Mouse (Mus musculus) hindbrain, embryonic 10.5 days (tissue): ENCODE measurements around the gene Ranbp3l. TPM values are rescaled to one million over a fixed set of nuclear protein-coding genes. Genes with fewer than 3 reads are reported as not detected.
A peak's percentile ranks its signal among the peaks of the same experiment; 100 is the strongest.
"Not testable (repeated sequence)": the region's sequence is repeated elsewhere in the genome, so short reads cannot be mapped to it uniquely, and the experiment has no call there.

Experiments used
- DNase-seq: peaks from one replicate; pipeline ENCODE4 v3.0.0-alpha.2; 2017; ENCODE audit warnings: low spot score
- H3K27ac ChIP-seq: fragments of 300-500 bp; sonication (generic); 2 replicates; pipeline ENCODE4 v1.5.1; 2016; ENCODE audit warnings: mild to moderate bottlenecking, moderate library complexity
- H3K27me3 ChIP-seq: fragments of 300-500 bp; sonication (generic); 2 replicates; pipeline ENCODE4 v1.6.1; 2016; ENCODE audit warnings: mild to moderate bottlenecking; ENCODE audit not compliant: poor library complexity, insufficient read depth, severe bottlenecking
- H3K36me3 ChIP-seq: fragments of 300-500 bp; sonication (generic); 2 replicates; pipeline ENCODE4 v1.6.1; 2016; ENCODE audit warnings: mild to moderate bottlenecking, moderate library complexity
- H3K4me1 ChIP-seq: fragments of 300-500 bp; sonication (generic); replicated peaks from 2 replicates; pipeline ENCODE4 v1.6.1; 2016; ENCODE audit warnings: mild to moderate bottlenecking
- H3K4me3 ChIP-seq: fragments of 300-500 bp; sonication (generic); 2 replicates; pipeline ENCODE4 v1.5.1; 2016; ENCODE audit warnings: mild to moderate bottlenecking, moderate library complexity
- H3K9me3 ChIP-seq: fragments of 300-500 bp; sonication (generic); 2 replicates; pipeline ENCODE4 v1.6.1; 2016; ENCODE audit warnings: mild to moderate bottlenecking, moderate library complexity
- WGBS: fragments of 180-500 bp; shearing (Covaris S2); methylation state at CpG from one replicate; pipeline ENCODE4 v1.1.7; 2016; 5-methylcytosine and 5-hydroxymethylcytosine counted together
- polyA plus RNA-seq: library from polyadenylated mRNA; unstranded; fragments of >200 nt; fragmentation: Nextera tagmentation; extraction: Ambion mirVana; gene quantifications from 2 replicates; pipeline ENCODE4 v1.2.1, GENCODE M21; 2016

The Ranbp3l gene
- polyA plus RNA-seq, 1 experiment from 2014 or later: 0.12 TPM

- no peak overlapping the region for H3K27ac ChIP-seq
- H3K9me3 ChIP-seq: no peaks in the 10 kb centered on the region
- H3K36me3 ChIP-seq: no peaks in the 10 kb centered on the region
- no peaks in the 10 kb centered on the region for H3K27me3 ChIP-seq
- 87% methylated on average over 2 of the region's 2 CpGs for WGBS
- H3K4me1 ChIP-seq: no peaks in the 10 kb centered on the region
- H3K4me3 ChIP-seq: no peak overlapping the region
- no peak for DNase-seq
Observed at GRCm38 (mm10) chr15:9002762-9003161, 35.0 kb downstream of the Ranbp3l start.

GRCm38 (mm10) chr15:9009196-9009595 lies 41.4 kb downstream of the Ranbp3l start:
- Histone ChIP-seq H3K27me3 (no peaks in the 10 kb centered on the region), H3K27ac (no peak overlapping the region), H3K4me1 (no peaks in the 10 kb centered on the region), H3K4me3 (no peak overlapping the region), H3K9me3 (no peaks in the 10 kb centered on the region), H3K36me3 (no peaks in the 10 kb centered on the region)
- DNase-seq: peak; percentile 26
- WGBS: 70% methylated on average over 6 of the region's 6 CpGs

GRCm38 (mm10) chr15:9014541-9014940 lies 46.8 kb downstream of the Ranbp3l start:
- no peak for DNase-seq
- Histone ChIP-seq H3K4me1 (no peaks in the 10 kb centered on the region), H3K27me3 (no peaks in the 10 kb centered on the region), H3K36me3 (no peaks in the 10 kb centered on the region), H3K27ac (no peak overlapping the region), H3K9me3 (peaks cover 4% of the 10 kb centered on the region), H3K4me3 (no peak overlapping the region)
- 75% methylated on average over 2 of the region's 2 CpGs for WGBS

- WGBS: 85% methylated on average over 6 of the region's 6 CpGs
Observed at GRCm38 (mm10) chr15:9015496-9015895, 47.7 kb downstream of the Ranbp3l start.

GRCm38 (mm10) chr15:9055704-9056103 lies 88.0 kb downstream of the Ranbp3l start:
- DNase-seq: no peak
- no peaks in the 10 kb centered on the region for H3K9me3 ChIP-seq
- 0 out of 2 replicates have a peak, but pooled peaks cover 2% of the 10 kb centered on the region for H3K4me1 ChIP-seq
- H3K27me3 ChIP-seq: no peaks in the 10 kb centered on the region
- no peaks in the 10 kb centered on the region for H3K36me3 ChIP-seq
- H3K4me3 ChIP-seq: no peak overlapping the region
- H3K27ac ChIP-seq: no peak overlapping the region

More at GRCm38 (mm10) chr15:9015496-9015895, 47.7 kb downstream of the Ranbp3l start:
- H3K36me3 ChIP-seq, H3K27ac ChIP-seq, H3K4me1 ChIP-seq, H3K9me3 ChIP-seq, H3K4me3 ChIP-seq, DNase-seq, H3K27me3 ChIP-seq: not testable (repeated sequence)

- Histone ChIP-seq H3K27ac (no peak overlapping the region), H3K27me3 (no peaks in the 10 kb centered on the region), H3K36me3 (no peaks in the 10 kb centered on the region), H3K4me3 (no peak overlapping the region), H3K4me1 (peaks cover 12% of the 10 kb centered on the region), H3K9me3 (no peaks in the 10 kb centered on the region)
- 87% methylated on average over 2 of the region's 2 CpGs for WGBS
- DNase-seq: no peak
Observed at GRCm38 (mm10) chr15:9059856-9060255, 92.1 kb downstream of the Ranbp3l start.

- Histone ChIP-seq H3K9me3 (no peaks in the 10 kb centered on the region), H3K27ac (peak overlapping the region; percentile 59), H3K27me3 (no peaks in the 10 kb centered on the region), H3K4me3 (no peak overlapping the region), H3K36me3 (no peaks in the 10 kb centered on the region), H3K4me1 (peaks cover 12% of the 10 kb centered on the region)
- DNase-seq: peak; percentile 53
- 45% methylated on average over 7 of the region's 7 CpGs for WGBS
Observed at GRCm38 (mm10) chr15:9061150-9061882, 93.6 kb downstream of the Ranbp3l start.

DNA sequence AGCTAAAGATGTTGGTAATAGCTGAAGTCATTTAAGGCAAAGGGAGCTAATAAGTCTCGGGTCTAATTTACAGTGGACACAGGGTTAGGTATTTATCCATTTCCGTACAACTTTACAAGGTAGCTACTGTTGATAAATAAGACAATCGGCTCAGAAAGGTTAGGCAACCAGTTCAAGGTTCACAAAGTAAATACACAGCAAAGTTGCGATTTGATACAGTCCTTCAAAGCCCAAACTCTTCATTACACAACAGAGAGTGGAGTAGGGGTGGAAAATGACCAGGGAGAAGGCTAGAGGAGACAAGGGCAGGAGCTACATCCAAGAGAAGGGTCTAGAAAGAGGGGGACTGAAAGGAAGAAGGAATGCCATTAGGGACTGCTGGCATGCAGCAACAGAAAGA lies 101.1 kb downstream of the Ranbp3l start:
- 89% methylated on average over 4 of the region's 4 CpGs for WGBS

GRCm38 (mm10) chr15:9070353-9070752 lies 102.6 kb downstream of the Ranbp3l start:
- WGBS: 2% methylated on average over 3 of the region's 3 CpGs
- peaks cover 50% of the 10 kb centered on the region for H3K4me1 ChIP-seq
- peak overlapping the region; percentile 96 for H3K4me3 ChIP-seq
- H3K27me3 ChIP-seq: no peaks in the 10 kb centered on the region
- peak overlapping the region; percentile 98 for H3K27ac ChIP-seq
- no peaks in the 10 kb centered on the region for H3K36me3 ChIP-seq
- H3K9me3 ChIP-seq: no peaks in the 10 kb centered on the region
- DNase-seq: no peak

More for the DNA sequence above, 101.1 kb downstream of the Ranbp3l start:
- Histone ChIP-seq H3K36me3 (no peaks in the 10 kb centered on the region), H3K4me1 (peaks cover 36% of the 10 kb centered on the region), H3K4me3 (no peak overlapping the region), H3K9me3 (no peaks in the 10 kb centered on the region), H3K27me3 (no peaks in the 10 kb centered on the region), H3K27ac (no peak overlapping the region)
- no peak for DNase-seq

DNA sequence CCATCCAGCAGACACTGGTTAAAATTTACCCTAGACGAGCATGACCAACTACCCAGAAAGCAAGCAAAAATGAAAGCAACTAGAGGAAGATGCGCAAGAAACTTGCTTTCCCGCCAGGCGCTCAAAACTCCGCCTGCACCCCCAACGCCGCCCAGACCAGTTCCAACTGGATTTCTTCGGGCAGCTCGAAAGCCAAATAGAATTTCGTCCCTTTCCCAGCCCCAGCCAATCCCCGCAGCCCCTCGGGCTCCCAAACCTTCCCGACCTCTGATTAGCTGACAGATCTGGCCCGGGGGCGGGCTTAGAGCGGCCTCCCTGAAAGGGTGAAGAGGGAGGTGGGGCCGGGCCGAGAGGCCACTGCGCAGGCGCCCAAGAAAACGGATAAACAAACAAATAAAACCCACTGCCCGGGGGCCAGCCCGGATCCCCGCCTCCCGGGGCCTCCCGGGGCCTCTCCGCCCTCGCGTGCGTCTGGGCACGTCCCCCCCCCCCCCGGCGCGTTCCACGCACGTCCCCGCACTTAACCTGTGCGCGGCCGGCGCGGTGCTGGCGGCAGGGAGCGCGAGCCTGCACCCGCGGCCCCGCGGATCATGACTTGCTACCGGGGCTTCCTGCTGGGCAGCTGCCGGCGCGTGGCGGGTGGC lies 103.3 kb downstream of the Ranbp3l start, which contains the start of gene Nadk2:
Gene Nadk2, plus strand, starts transcription at position 349 of the 644 bp plus-strand sequence.
- under 1% methylated on average over 53 of the region's 54 CpGs for WGBS
- peak; percentile 99 for DNase-seq
- H3K4me3 ChIP-seq: peak within 1 kb of the TSS; percentile 96
- H3K4me1 ChIP-seq: peaks cover 55% of the 10 kb centered on the region
- no peaks in the 10 kb centered on the region for H3K9me3 ChIP-seq
- no peaks in the 10 kb centered on the region for H3K36me3 ChIP-seq
- H3K27ac ChIP-seq: peak within 1 kb of the TSS; percentile 98
- no peaks in the 10 kb centered on the region for H3K27me3 ChIP-seq

DNA sequence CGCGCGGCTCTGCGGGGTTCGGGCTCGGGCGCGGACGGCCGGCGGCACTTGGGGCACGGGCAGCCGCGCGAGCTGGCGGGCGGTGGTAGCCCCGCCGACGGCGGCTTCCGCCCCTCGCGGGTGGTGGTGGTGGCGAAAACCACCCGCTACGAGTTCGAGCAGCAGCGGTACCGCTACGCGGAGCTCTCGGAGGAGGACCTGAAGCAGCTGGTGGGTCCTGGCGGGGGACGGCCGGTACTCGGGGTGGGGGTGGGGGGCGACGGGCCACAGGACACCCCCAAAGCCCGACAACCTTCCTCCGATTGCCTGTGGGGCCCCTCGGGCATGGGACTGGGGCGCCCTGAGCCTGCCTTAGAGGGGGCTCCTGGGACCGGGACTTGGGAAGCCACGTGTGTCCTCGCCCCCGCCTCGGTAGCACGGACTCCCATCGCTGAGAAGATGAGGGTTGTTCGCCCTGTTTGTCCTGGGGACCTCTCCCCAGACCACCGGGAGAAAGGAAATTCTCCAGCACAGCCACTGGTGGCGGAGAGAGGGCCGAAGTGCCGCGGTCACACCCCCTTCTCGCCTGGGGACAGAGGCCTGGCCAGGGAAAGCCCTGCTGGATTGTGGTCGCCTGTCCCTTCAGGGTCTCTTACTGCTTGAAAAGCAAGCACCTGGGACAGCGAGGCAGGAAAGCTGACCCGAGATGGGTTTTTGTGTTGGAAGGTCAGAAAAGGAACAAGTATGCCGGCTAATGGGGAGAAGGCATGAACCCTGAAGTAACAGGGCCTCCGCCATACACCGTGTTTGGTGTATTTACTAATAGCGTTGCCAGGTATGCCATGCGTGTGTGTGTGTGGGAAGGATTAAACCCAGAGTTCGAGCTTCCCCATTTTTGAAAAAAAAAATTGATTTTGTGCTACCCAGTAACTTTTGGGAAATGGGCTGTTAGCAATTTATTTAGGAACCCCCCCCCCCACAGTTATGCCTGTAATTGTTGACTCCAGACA lies 104.1 kb downstream of the Ranbp3l start:
- H3K4me1 ChIP-seq: peaks cover 55% of the 10 kb centered on the region
- H3K4me3 ChIP-seq: peak overlapping the region; percentile 96
- H3K36me3 ChIP-seq: no peaks in the 10 kb centered on the region
- peak overlapping the region; percentile 98 for H3K27ac ChIP-seq
- DNase-seq: peak; percentile 75
- under 1% methylated on average over 66 of the region's 66 CpGs for WGBS
- H3K27me3 ChIP-seq: no peaks in the 10 kb centered on the region
- no peaks in the 10 kb centered on the region for H3K9me3 ChIP-seq

DNA sequence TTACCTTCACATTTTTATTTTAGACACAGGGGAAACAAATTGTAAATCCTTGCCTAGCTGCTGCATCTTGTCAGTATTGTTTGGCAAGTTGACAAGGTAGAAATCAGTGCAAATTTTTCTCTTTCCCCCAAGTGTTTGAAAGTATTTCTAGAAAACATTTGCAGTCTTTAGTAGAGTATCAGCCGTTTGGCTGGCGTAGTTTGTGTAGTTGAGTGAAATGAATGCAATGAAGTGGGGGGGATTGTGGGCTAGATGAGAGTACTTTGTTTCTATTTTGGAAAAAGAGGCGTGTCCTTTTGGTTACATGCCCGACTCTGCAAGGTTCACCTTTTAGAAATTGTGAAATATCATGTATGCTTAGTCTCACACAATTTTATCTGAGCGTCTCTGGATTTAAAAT lies 104.9 kb downstream of the Ranbp3l start:
- 39% methylated on average over 5 of the region's 5 CpGs for WGBS
- peak overlapping the region; percentile 98; the same call in 1 of the 2 replicates for H3K27ac ChIP-seq
- H3K9me3 ChIP-seq: no peaks in the 10 kb centered on the region
- DNase-seq: no peak
- H3K36me3 ChIP-seq: no peaks in the 10 kb centered on the region
- no peaks in the 10 kb centered on the region for H3K27me3 ChIP-seq
- peaks cover 55% of the 10 kb centered on the region for H3K4me1 ChIP-seq
- peak overlapping the region; percentile 96 for H3K4me3 ChIP-seq
